Mouse (Mus musculus) neural tube, embryonic 13.5 days (tissue): ENCODE results near the gene Lpar3. TPM values are rescaled to one million over a fixed set of nuclear protein-coding genes. Genes with fewer than 3 reads are reported as not detected.
"Not testable (repeated sequence)": the region's sequence is repeated elsewhere in the genome, so short reads cannot be mapped to it uniquely, and the experiment has no call there.

Experiments
- ATAC-seq: fragments of 200-750 bp; cut with Nextera tagmentation; 2 replicates; pipeline ENCODE4 v1.8.0; 2017; ENCODE audit warnings: low read depth, mild to moderate bottlenecking, moderate TSS enrichment, moderate library complexity
- H3K27ac ChIP-seq: fragments of 300-500 bp; sonication (generic); replicated peaks from 2 replicates; pipeline ENCODE4 v1.5.1; 2015; ENCODE audit warnings: moderate library complexity, mild to moderate bottlenecking, inconsistent platforms
- H3K27me3 ChIP-seq: fragments of 300-500 bp; sonication (generic); 2 replicates; pipeline ENCODE4 v1.6.1; 2015; ENCODE audit warnings: mild to moderate bottlenecking, inconsistent platforms
- H3K36me3 ChIP-seq: fragments of 300-500 bp; sonication (generic); 2 replicates; pipeline ENCODE4 v1.6.1; 2015; ENCODE audit warnings: mild to moderate bottlenecking, inconsistent platforms
- H3K4me1 ChIP-seq: fragments of 300-500 bp; sonication (generic); replicated peaks from 2 replicates; pipeline ENCODE4 v1.6.1; 2015; ENCODE audit warnings: inconsistent platforms
- H3K4me2 ChIP-seq: fragments of 300-500 bp; sonication (generic); 2 replicates; pipeline ENCODE4 v1.6.1; 2015; ENCODE audit warnings: inconsistent platforms, mild to moderate bottlenecking, moderate library complexity
- H3K4me3 ChIP-seq: fragments of 300-500 bp; sonication (generic); 2 replicates; pipeline ENCODE4 v1.5.1; 2015; ENCODE audit warnings: mild to moderate bottlenecking, inconsistent platforms
- H3K9ac ChIP-seq: fragments of 300-500 bp; sonication (generic); 2 replicates; pipeline ENCODE4 v1.6.1; 2015; ENCODE audit warnings: moderate library complexity, mild to moderate bottlenecking, inconsistent platforms
- H3K9me3 ChIP-seq: fragments of 300-500 bp; sonication (generic); 2 replicates; pipeline ENCODE4 v1.6.1; 2016; ENCODE audit warnings: inconsistent platforms
- WGBS: fragments of 180-500 bp; shearing (Covaris S2); methylation state at CpG from one replicate; pipeline ENCODE4 v1.1.7; 2015; 5-methylcytosine and 5-hydroxymethylcytosine counted together
- polyA plus RNA-seq: library from polyadenylated mRNA; unstranded; fragments of >200 nt; fragmentation: Nextera tagmentation; extraction: Ambion mirVana; gene quantifications from 2 replicates; pipeline ENCODE4 v1.2.1, GENCODE M21; 2015

Gene Lpar3
- polyA plus RNA-seq, 1 experiment from 2014 or later, result 0.92 TPM

GRCm38 (mm10) chr3:146196301-146196700, 24.5 kb upstream of the Lpar3 start:
- Histone ChIP-seq H3K4me1 (peaks cover 15% of the 10 kb centered on the region), H3K4me3 (no peak overlapping the region), H3K9ac (no peak overlapping the region), H3K27ac (no peak overlapping the region), H3K4me2 (no peak overlapping the region), H3K36me3 (no peaks in the 10 kb centered on the region), H3K9me3 (no peaks in the 10 kb centered on the region), H3K27me3 (peaks cover 39% of the 10 kb centered on the region)
- ATAC-seq, result no peak
- WGBS, result 34% methylated on average over 6 of the region's 6 CpGs

GRCm38 (mm10) chr3:146196780-146197743, 23.7 kb upstream of the Lpar3 start:
- Histone ChIP-seq H3K4me2 (no peak overlapping the region), H3K9ac (no peak overlapping the region), H3K27ac (no peak overlapping the region), H3K36me3 (no peaks in the 10 kb centered on the region), H3K4me1 (peaks cover 15% of the 10 kb centered on the region), H3K27me3 (peaks cover 34% of the 10 kb centered on the region), H3K4me3 (no peak overlapping the region), H3K9me3 (no peaks in the 10 kb centered on the region)
- 77% methylated on average over 17 of the region's 17 CpGs for WGBS
- ATAC-seq, result no peak

GRCm38 (mm10) chr3:146197785-146198184, 23.0 kb upstream of the Lpar3 start:
- H3K27me3 ChIP-seq, result peaks cover 38% of the 10 kb centered on the region
- no peak overlapping the region for H3K9ac ChIP-seq
- no peak overlapping the region for H3K4me2 ChIP-seq
- H3K36me3 ChIP-seq, result no peaks in the 10 kb centered on the region
- no peak overlapping the region for H3K27ac ChIP-seq
- H3K4me3 ChIP-seq, result no peak overlapping the region
- H3K9me3 ChIP-seq, result no peaks in the 10 kb centered on the region
- ATAC-seq, result no peak
- peaks cover 15% of the 10 kb centered on the region for H3K4me1 ChIP-seq
- 86% methylated on average over 12 of the region's 12 CpGs for WGBS

- Histone ChIP-seq H3K4me1 (peaks cover 15% of the 10 kb centered on the region), H3K4me3 (no peak overlapping the region), H3K9me3 (no peaks in the 10 kb centered on the region), H3K27me3 (peaks cover 42% of the 10 kb centered on the region), H3K9ac (no peak overlapping the region), H3K36me3 (no peaks in the 10 kb centered on the region), H3K27ac (peak overlapping the region; percentile 39), H3K4me2 (no peak overlapping the region)
- ATAC-seq, result peak; percentile 92
- 21% methylated on average over 11 of the region's 11 CpGs for WGBS
Observed at GRCm38 (mm10) chr3:146198803-146199481, 21.8 kb upstream of the Lpar3 start.

- Histone ChIP-seq H3K27ac (peak overlapping the region; percentile 25), H3K9ac (no peak overlapping the region), H3K4me1 (peaks cover 15% of the 10 kb centered on the region), H3K4me2 (no peak overlapping the region), H3K27me3 (peaks cover 42% of the 10 kb centered on the region), H3K4me3 (no peak overlapping the region), H3K36me3 (no peaks in the 10 kb centered on the region), H3K9me3 (no peaks in the 10 kb centered on the region)
- ATAC-seq, result no peak; the same call in 1 of the 2 replicates
- WGBS, result 29% methylated on average over 3 of the region's 3 CpGs
Observed at GRCm38 (mm10) chr3:146199486-146199885, 21.3 kb upstream of the Lpar3 start.

GRCm38 (mm10) chr3:146204375-146204774, 16.4 kb upstream of the Lpar3 start:
- Histone ChIP-seq H3K36me3 (no peaks in the 10 kb centered on the region), H3K9me3 (no peaks in the 10 kb centered on the region), H3K9ac (no peak overlapping the region), H3K4me3 (no peak overlapping the region), H3K4me1 (peaks cover 5% of the 10 kb centered on the region), H3K4me2 (no peak overlapping the region), H3K27ac (no peak overlapping the region), H3K27me3 (peaks cover 43% of the 10 kb centered on the region)
- 81% methylated on average over 2 of the region's 2 CpGs for WGBS
- ATAC-seq, result no peak

- Histone ChIP-seq H3K4me1 (no peaks in the 10 kb centered on the region), H3K9ac (no peak overlapping the region), H3K36me3 (no peaks in the 10 kb centered on the region), H3K4me2 (no peak overlapping the region), H3K27ac (no peak overlapping the region), H3K4me3 (no peak overlapping the region), H3K27me3 (peaks cover 40% of the 10 kb centered on the region), H3K9me3 (no peaks in the 10 kb centered on the region)
- ATAC-seq, result no peak
- 72% methylated on average over 11 of the region's 11 CpGs for WGBS
Observed at GRCm38 (mm10) chr3:146205305-146205704, 15.5 kb upstream of the Lpar3 start.

GRCm38 (mm10) chr3:146206635-146207034, 14.1 kb upstream of the Lpar3 start:
- Histone ChIP-seq H3K4me3 (no peak overlapping the region), H3K36me3 (no peaks in the 10 kb centered on the region), H3K4me1 (no peaks in the 10 kb centered on the region), H3K27me3 (peaks cover 39% of the 10 kb centered on the region), H3K27ac (no peak overlapping the region), H3K9ac (no peak overlapping the region), H3K9me3 (no peaks in the 10 kb centered on the region), H3K4me2 (no peak overlapping the region)
- ATAC-seq, result no peak
- WGBS, result 84% methylated on average over 2 of the region's 2 CpGs

GRCm38 (mm10) chr3:146207440-146207839, 13.3 kb upstream of the Lpar3 start:
- 84% methylated on average over 2 of the region's 2 CpGs for WGBS
- no peaks in the 10 kb centered on the region for H3K4me1 ChIP-seq
- H3K27ac ChIP-seq, result no peak overlapping the region
- no peak for ATAC-seq
- H3K36me3 ChIP-seq, result no peaks in the 10 kb centered on the region
- H3K27me3 ChIP-seq, result peaks cover 33% of the 10 kb centered on the region
- H3K9ac ChIP-seq, result no peak overlapping the region
- H3K4me3 ChIP-seq, result no peak overlapping the region
- H3K9me3 ChIP-seq, result no peaks in the 10 kb centered on the region
- no peak overlapping the region for H3K4me2 ChIP-seq

- WGBS, result 94% methylated on average over 8 of the region's 8 CpGs
- not testable (repeated sequence) for ATAC-seq, H3K9ac ChIP-seq
Observed at GRCm38 (mm10) chr3:146209759-146210158, 11.0 kb upstream of the Lpar3 start.

GRCm38 (mm10) chr3:146211141-146211747, 9.5 kb upstream of the Lpar3 start:
- H3K9me3 ChIP-seq, result no peaks in the 10 kb centered on the region
- no peak overlapping the region for H3K4me3 ChIP-seq
- whole genome bisulfite sequencing, result 92% methylated on average over 4 of the region's 4 CpGs
- H3K36me3 ChIP-seq, result no peaks in the 10 kb centered on the region
- no peak overlapping the region for H3K27ac ChIP-seq
- ATAC-seq, result no peak
- peaks cover 16% of the 10 kb centered on the region for H3K27me3 ChIP-seq
- H3K9ac ChIP-seq, result no peak overlapping the region
- no peaks in the 10 kb centered on the region for H3K4me1 ChIP-seq
- no peak overlapping the region for H3K4me2 ChIP-seq

More at GRCm38 (mm10) chr3:146209759-146210158, 11.0 kb upstream of the Lpar3 start:
- H3K4me1 ChIP-seq, H3K4me2 ChIP-seq, H3K27ac ChIP-seq, H3K4me3 ChIP-seq, H3K36me3 ChIP-seq, H3K9me3 ChIP-seq: not testable (repeated sequence)
- peaks cover 16% of the 10 kb centered on the region for H3K27me3 ChIP-seq

- H3K4me3 ChIP-seq, result no peak overlapping the region
- H3K36me3 ChIP-seq, result no peaks in the 10 kb centered on the region
- H3K9me3 ChIP-seq, result no peaks in the 10 kb centered on the region
- no peaks in the 10 kb centered on the region for H3K4me1 ChIP-seq
- no peak for ATAC-seq
- 89% methylated on average over 2 of the region's 2 CpGs for WGBS
- H3K4me2 ChIP-seq, result no peak overlapping the region
- no peak overlapping the region for H3K9ac ChIP-seq
- H3K27me3 ChIP-seq, result peaks cover 12% of the 10 kb centered on the region; the same call in 1 of the 2 replicates
- H3K27ac ChIP-seq, result no peak overlapping the region
Observed at GRCm38 (mm10) chr3:146211964-146212363, 8.8 kb upstream of the Lpar3 start.
